Mouse (Mus musculus): ENCODE data around the gene Dnaja3. TPM values are rescaled to one million over a fixed set of nuclear protein-coding genes. Genes with fewer than 3 reads are reported as not detected.

Dnaja3 gene
- polyA plus RNA-seq, 1 experiment from 2014 or later = 58.5 TPM

- H3K4me1 ChIP-seq = peaks cover 34% of the 10 kb centered on the region
- no peaks in the 10 kb centered on the region for H3K9me3 ChIP-seq
- H3K27me3 ChIP-seq = no peaks in the 10 kb centered on the region
- peak overlapping the region; percentile 60 for H3K27ac ChIP-seq (replicated peaks)
- peak overlapping the region; percentile 15; the same call in 1 of the 2 replicates for H3K9ac ChIP-seq (replicated peaks)
- peaks cover 17% of the 10 kb centered on the region for H3K36me3 ChIP-seq
- H3K4me3 ChIP-seq = no peak overlapping the region
- no peak overlapping the region for H3K4me2 ChIP-seq (replicated peaks)
- 18% methylated on average over 11 of the region's 11 CpGs for WGBS
- ATAC-seq (ENCODE audit: low FRiP score, low read depth) = peak; percentile 73; the same call in 1 of the 2 replicates
These were observed 16.2 kb downstream of the Dnaja3 start for GRCm38 (mm10) chr16:4655764-4656570.

- H3K4me2 ChIP-seq (replicated peaks) = no peak overlapping the region
- H3K4me3 ChIP-seq = no peak overlapping the region
- WGBS = 66% methylated on average over 9 of the region's 9 CpGs
- no peaks in the 10 kb centered on the region for H3K27me3 ChIP-seq
- H3K36me3 ChIP-seq = peaks cover 21% of the 10 kb centered on the region
- H3K9ac ChIP-seq (replicated peaks) = no peak overlapping the region
- peak overlapping the region; percentile 60; the same call in 1 of the 2 replicates for H3K27ac ChIP-seq (replicated peaks)
- H3K9me3 ChIP-seq = no peaks in the 10 kb centered on the region
- H3K4me1 ChIP-seq = peaks cover 33% of the 10 kb centered on the region
- ATAC-seq (ENCODE audit: low FRiP score, low read depth) = no peak
These were observed 16.8 kb downstream of the Dnaja3 start for GRCm38 (mm10) chr16:4656571-4657081.

- H3K4me3 ChIP-seq = no peak overlapping the region
- H3K9ac ChIP-seq (replicated peaks) = 0 out of 2 replicates have a peak overlapping the region, but pooled peaks have one; percentile 39
- H3K4me1 ChIP-seq = peaks cover 28% of the 10 kb centered on the region
- peaks cover 12% of the 10 kb centered on the region for H3K36me3 ChIP-seq
- 0 out of 2 replicates have a peak overlapping the region, but pooled peaks have one; percentile 4 for H3K4me2 ChIP-seq (replicated peaks)
- H3K27ac ChIP-seq (replicated peaks) = 0 out of 2 replicates have a peak overlapping the region, but pooled peaks have one; percentile 15
- no peaks in the 10 kb centered on the region for H3K9me3 ChIP-seq
- peak; percentile 21; the same call in 1 of the 2 replicates for ATAC-seq (ENCODE audit: low FRiP score, low read depth)
- 22% methylated on average over 11 of the region's 11 CpGs for WGBS
- no peaks in the 10 kb centered on the region for H3K27me3 ChIP-seq
These were observed 19.0 kb downstream of the Dnaja3 start for GRCm38 (mm10) chr16:4658781-4659245.

GRCm38 (mm10) chr16:4659326-4659725, 19.5 kb downstream of the Dnaja3 start:
- ATAC-seq (ENCODE audit: low FRiP score, low read depth) = no peak
- H3K4me1 ChIP-seq = peaks cover 28% of the 10 kb centered on the region
- H3K4me3 ChIP-seq = no peak overlapping the region
- H3K27ac ChIP-seq (replicated peaks) = 0 out of 2 replicates have a peak overlapping the region, but pooled peaks have one; percentile 15
- 15% methylated on average over 2 of the region's 2 CpGs for WGBS
- no peak overlapping the region for H3K4me2 ChIP-seq (replicated peaks)
- H3K9ac ChIP-seq (replicated peaks) = no peak overlapping the region
- no peaks in the 10 kb centered on the region for H3K9me3 ChIP-seq
- H3K27me3 ChIP-seq = no peaks in the 10 kb centered on the region
- peaks cover 8% of the 10 kb centered on the region; the same call in 1 of the 2 replicates for H3K36me3 ChIP-seq

GRCm38 (mm10) chr16:4661605-4662004, 21.8 kb downstream of the Dnaja3 start:
- no peak overlapping the region for H3K9ac ChIP-seq (replicated peaks)
- no peak overlapping the region for H3K27ac ChIP-seq (replicated peaks)
- no peak for ATAC-seq (ENCODE audit: low FRiP score, low read depth)
- peaks cover 10% of the 10 kb centered on the region for H3K4me1 ChIP-seq
- H3K27me3 ChIP-seq = no peaks in the 10 kb centered on the region
- H3K36me3 ChIP-seq = peaks cover 8% of the 10 kb centered on the region; the same call in 1 of the 2 replicates
- H3K4me2 ChIP-seq (replicated peaks) = no peak overlapping the region
- WGBS = 75% methylated on average over 2 of the region's 2 CpGs
- H3K4me3 ChIP-seq = no peak overlapping the region
- H3K9me3 ChIP-seq = no peaks in the 10 kb centered on the region

- H3K4me2 ChIP-seq (replicated peaks) = no peak overlapping the region
- peaks cover 6% of the 10 kb centered on the region for H3K4me1 ChIP-seq
- peaks cover 18% of the 10 kb centered on the region for H3K36me3 ChIP-seq
- 86% methylated on average over 2 of the region's 2 CpGs for WGBS
- no peak overlapping the region for H3K4me3 ChIP-seq
- ATAC-seq (ENCODE audit: low FRiP score, low read depth) = no peak
- no peaks in the 10 kb centered on the region for H3K27me3 ChIP-seq
- no peak overlapping the region for H3K27ac ChIP-seq (replicated peaks)
- no peak overlapping the region for H3K9ac ChIP-seq (replicated peaks)
- H3K9me3 ChIP-seq = no peaks in the 10 kb centered on the region
These were observed 24.0 kb downstream of the Dnaja3 start for GRCm38 (mm10) chr16:4663806-4664205.

GRCm38 (mm10) chr16:4665726-4666125, 25.9 kb downstream of the Dnaja3 start:
- H3K27me3 ChIP-seq = no peaks in the 10 kb centered on the region
- H3K4me1 ChIP-seq = no peaks in the 10 kb centered on the region
- ATAC-seq (ENCODE audit: low FRiP score, low read depth) = no peak
- no peak overlapping the region for H3K27ac ChIP-seq (replicated peaks)
- WGBS = 93% methylated on average over 2 of the region's 2 CpGs
- no peak overlapping the region for H3K4me3 ChIP-seq
- peaks cover 28% of the 10 kb centered on the region for H3K36me3 ChIP-seq
- H3K9ac ChIP-seq (replicated peaks) = no peak overlapping the region
- H3K4me2 ChIP-seq (replicated peaks) = no peak overlapping the region
- H3K9me3 ChIP-seq = no peaks in the 10 kb centered on the region

- Histone ChIP-seq H3K4me3 (no peak overlapping the region), H3K4me1 (no peaks in the 10 kb centered on the region), H3K9me3 (no peaks in the 10 kb centered on the region), H3K27me3 (no peaks in the 10 kb centered on the region), H3K9ac (replicated peaks) (no peak overlapping the region), H3K4me2 (replicated peaks) (no peak overlapping the region), H3K27ac (replicated peaks) (no peak overlapping the region), H3K36me3 (peaks cover 23% of the 10 kb centered on the region)
- WGBS = 29% methylated on average over 3 of the region's 3 CpGs
- ATAC-seq (ENCODE audit: low FRiP score, low read depth) = peak; percentile 70; the same call in 1 of the 2 replicates
These were observed 27.5 kb downstream of the Dnaja3 start for GRCm38 (mm10) chr16:4667190-4667808.

GRCm38 (mm10) chr16:4670317-4670716, 30.5 kb downstream of the Dnaja3 start:
- 83% methylated on average over 5 of the region's 5 CpGs for WGBS
- no peak overlapping the region for H3K27ac ChIP-seq (replicated peaks)
- peaks cover 26% of the 10 kb centered on the region for H3K36me3 ChIP-seq
- H3K9ac ChIP-seq (replicated peaks) = no peak overlapping the region
- no peaks in the 10 kb centered on the region for H3K27me3 ChIP-seq
- H3K9me3 ChIP-seq = no peaks in the 10 kb centered on the region
- ATAC-seq (ENCODE audit: low FRiP score, low read depth) = no peak
- H3K4me2 ChIP-seq (replicated peaks) = no peak overlapping the region
- no peak overlapping the region for H3K4me3 ChIP-seq
- H3K4me1 ChIP-seq = no peaks in the 10 kb centered on the region

- no peak overlapping the region for H3K9ac ChIP-seq (replicated peaks)
- H3K4me3 ChIP-seq = no peak overlapping the region
- H3K4me2 ChIP-seq (replicated peaks) = no peak overlapping the region
- peaks cover 24% of the 10 kb centered on the region for H3K36me3 ChIP-seq
- no peaks in the 10 kb centered on the region for H3K27me3 ChIP-seq
- H3K9me3 ChIP-seq = no peaks in the 10 kb centered on the region
- ATAC-seq (ENCODE audit: low FRiP score, low read depth) = no peak
- peaks cover 8% of the 10 kb centered on the region for H3K4me1 ChIP-seq
- H3K27ac ChIP-seq (replicated peaks) = no peak overlapping the region
- WGBS = 85% methylated on average over 4 of the region's 4 CpGs
These were observed 34.3 kb downstream of the Dnaja3 start for GRCm38 (mm10) chr16:4674091-4674490.

GRCm38 (mm10) chr16:4676836-4677235, 37.0 kb downstream of the Dnaja3 start:
- peaks cover 13% of the 10 kb centered on the region for H3K4me1 ChIP-seq
- no peak for ATAC-seq (ENCODE audit: low FRiP score, low read depth)
- no peak overlapping the region for H3K27ac ChIP-seq (replicated peaks)
- WGBS = 92% methylated on average over 5 of the region's 5 CpGs
- H3K9me3 ChIP-seq = no peaks in the 10 kb centered on the region
- no peak overlapping the region for H3K4me3 ChIP-seq
- no peak overlapping the region for H3K9ac ChIP-seq (replicated peaks)
- H3K4me2 ChIP-seq (replicated peaks) = no peak overlapping the region
- H3K36me3 ChIP-seq = peaks cover 13% of the 10 kb centered on the region
- H3K27me3 ChIP-seq = no peaks in the 10 kb centered on the region

GRCm38 (mm10) chr16:4678080-4678479, 38.3 kb downstream of the Dnaja3 start:
- ATAC-seq (ENCODE audit: low FRiP score, low read depth) = no peak
- no peaks in the 10 kb centered on the region for H3K27me3 ChIP-seq
- peaks cover 16% of the 10 kb centered on the region for H3K4me1 ChIP-seq
- peaks cover 13% of the 10 kb centered on the region for H3K36me3 ChIP-seq
- H3K4me2 ChIP-seq (replicated peaks) = no peak overlapping the region
- no peaks in the 10 kb centered on the region for H3K9me3 ChIP-seq
- no peak overlapping the region for H3K27ac ChIP-seq (replicated peaks)
- 90% methylated on average over 5 of the region's 5 CpGs for WGBS
- H3K4me3 ChIP-seq = no peak overlapping the region
- H3K9ac ChIP-seq (replicated peaks) = no peak overlapping the region
